Mouse (Mus musculus) ES-CJ7 (cell line): ENCODE measurements at regions not wholly inside any gene's neighbourhood (a gene's known extent, or its start where the extent isn't known, plus 50 kb on each side); places are given as distances from the start of the nearest gene placed in this dataset.
A peak's percentile ranks its signal among the peaks of the same experiment; 100 is the strongest.

Experiments used
- DNase-seq: peaks from one replicate; pipeline ENCODE4 v3.0.0; 2011; ENCODE audit warnings: low read depth, low spot score

DNA sequence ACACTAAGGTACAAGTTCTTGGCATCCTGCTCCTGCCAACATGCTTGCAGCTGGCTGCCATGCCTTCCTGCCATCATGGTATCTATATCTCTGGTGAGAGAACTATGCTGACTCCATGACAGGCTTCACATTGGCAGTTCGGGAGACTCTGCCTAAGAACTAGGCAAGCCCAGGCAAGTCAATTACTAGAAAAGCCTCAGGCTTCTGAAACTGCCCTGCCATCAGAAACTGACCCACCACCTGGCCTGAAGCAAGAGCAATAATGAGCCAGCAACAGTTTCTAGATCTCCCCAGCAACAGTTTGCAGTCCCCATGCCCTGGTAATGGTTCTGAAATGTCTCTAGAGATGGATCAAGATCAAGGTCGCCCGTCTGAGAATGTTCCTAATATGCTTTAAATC lies 280.8 kb downstream of the Rnf152 start:
- no peak for DNase-seq

DNA sequence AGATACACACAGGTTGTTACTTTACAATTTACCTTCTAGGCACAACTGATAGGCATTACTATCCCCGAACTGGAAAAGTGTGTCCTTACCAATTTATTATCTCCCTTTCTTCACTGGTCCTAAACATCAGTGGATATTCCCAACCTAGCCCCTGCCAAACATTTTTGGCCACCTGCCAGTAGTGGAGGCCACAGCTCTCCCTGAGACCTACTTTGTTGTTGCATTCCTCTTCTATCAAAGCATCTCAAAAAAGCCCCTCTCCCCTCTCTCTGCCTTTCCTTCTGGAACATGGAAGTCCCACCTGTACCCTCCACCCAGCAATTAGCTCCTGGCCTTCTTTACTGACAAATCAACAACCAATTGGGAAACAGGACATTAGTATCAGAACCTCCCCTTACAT lies 282.2 kb downstream of the Rnf152 start:
- DNase-seq, result no peak

DNA sequence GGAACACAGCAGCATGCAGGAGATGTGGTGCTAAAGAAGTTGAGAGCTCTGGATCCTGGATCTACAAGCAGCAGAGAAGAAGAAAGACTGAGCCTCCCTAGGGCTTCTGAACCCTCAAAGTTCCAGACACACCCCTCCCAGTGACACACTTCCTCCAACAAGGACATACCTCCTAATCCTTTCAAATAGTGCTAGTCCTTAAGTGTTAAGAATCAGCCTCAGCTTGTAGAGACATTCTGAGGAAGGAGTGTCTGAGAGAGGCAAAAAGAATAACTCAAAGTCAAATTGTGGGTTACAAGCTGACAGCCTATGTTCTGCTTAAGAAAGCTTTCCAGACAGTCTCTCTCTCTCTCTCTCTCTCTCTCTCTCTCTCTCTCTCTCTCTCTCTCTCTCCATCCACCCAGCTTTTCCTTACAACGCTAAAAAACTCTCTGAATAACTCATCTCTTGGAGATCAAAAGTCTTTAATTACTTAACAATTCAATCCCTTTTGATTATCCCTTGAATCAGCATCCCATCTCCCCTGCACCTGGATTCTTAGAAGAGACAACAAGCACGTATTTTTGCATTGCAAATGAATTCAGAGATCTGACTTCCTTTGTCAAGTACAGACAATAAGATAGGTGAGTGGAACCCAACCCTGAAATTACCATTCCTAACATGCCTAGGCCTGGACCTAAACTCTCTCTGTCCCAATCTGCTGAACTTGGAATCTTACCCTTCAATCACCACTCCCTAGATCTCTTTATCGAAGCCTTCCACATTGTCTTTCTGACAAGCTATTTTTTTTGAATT lies 285.7 kb downstream of the Rnf152 start:
- DNase-seq, result peak; percentile 94

DNA sequence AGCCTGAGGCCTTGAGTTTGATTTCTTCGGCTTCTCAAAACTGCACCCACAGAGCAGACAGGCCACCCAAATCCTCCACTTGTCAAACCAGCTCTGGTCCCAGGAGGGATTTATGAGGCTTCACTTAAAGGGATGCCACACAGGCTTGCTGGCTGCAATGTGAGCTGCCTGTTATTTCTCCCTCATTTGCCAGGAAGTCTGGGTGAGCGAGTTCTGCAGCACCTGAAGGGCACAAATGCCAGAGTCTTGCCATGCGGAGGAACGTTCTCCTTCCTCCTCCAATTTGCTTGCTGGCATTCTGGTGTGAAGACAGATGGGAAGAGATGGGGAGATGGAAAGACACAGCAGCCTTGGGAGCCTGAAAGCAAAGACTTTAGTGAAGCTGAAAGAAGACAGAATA lies 288.6 kb downstream of the Rnf152 start:
- DNase-seq, result no peak

DNA sequence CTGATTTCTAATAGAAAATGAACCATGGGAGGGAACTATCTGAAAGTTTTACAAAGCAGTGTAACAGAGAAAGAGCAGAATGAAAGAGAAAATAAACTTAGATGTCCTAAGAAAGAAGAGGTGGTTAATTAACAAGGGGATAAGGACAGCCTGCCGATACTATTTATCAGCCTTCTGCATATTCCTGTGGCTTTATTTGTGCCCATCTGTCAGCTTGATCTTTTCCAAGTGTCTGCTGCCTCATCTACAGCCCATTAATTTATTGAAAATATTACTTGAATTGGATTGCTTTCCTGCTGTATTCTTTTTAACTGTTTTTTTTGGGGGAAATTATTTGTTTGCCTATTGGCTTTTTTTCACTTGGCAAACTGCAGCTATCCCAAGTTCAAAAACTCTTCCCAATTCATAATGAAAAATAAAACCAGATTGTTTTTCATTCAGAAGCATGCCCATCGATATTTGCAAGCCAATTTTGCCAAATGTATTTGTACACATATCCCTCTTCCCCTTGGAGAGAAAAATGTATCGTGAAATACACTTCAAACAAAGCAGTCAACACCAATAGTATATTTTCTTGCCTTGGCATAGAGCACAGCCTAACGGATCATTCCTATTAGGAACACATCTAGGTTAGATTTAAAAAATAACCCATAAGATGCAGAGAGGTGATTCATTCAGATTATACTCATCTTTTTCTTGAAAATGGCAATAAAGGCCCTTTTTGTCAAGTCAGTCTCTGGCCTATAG lies 289.3 kb downstream of the Rnf152 start:
- DNase-seq, result no peak

DNA sequence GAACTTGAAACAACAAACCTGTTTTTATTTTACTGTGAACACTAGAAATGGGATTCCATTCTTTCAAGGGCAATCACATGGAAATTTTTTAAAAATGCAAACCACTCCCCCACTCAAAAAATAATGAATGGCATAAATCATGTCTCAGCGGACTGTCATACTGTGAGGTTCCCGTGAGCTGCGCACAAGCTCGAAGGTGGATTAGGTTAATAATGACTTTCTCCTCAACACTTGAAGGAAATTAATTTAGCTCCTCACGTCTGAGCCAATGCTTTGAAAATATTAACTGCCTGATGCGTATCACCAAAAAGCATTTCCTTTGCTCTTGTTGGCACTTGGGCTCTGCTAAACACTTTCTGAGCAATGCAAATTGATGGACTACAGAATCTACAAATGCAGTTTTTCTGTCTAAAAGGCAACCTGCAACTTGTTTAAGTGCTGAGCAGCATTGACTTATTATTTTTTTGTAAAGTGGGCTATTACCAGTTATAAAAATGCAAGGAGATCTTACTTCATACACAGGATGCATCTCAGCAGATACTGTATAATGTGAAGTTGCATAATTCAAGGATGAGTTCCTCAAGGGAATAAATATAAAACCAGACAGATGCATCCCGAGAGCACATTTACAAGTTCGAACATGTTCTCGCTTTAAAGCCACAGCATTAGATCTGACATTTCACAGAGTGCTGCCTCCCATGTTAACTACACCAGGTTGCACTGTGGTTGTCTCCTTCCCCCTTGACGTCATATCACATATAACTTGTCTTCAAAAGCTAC lies 282.4 kb downstream of the Cdh20 start:
- DNase-seq, result no peak
